ENCODE assay signal across 12 mouse cellular contexts in the genomic region with DNA sequence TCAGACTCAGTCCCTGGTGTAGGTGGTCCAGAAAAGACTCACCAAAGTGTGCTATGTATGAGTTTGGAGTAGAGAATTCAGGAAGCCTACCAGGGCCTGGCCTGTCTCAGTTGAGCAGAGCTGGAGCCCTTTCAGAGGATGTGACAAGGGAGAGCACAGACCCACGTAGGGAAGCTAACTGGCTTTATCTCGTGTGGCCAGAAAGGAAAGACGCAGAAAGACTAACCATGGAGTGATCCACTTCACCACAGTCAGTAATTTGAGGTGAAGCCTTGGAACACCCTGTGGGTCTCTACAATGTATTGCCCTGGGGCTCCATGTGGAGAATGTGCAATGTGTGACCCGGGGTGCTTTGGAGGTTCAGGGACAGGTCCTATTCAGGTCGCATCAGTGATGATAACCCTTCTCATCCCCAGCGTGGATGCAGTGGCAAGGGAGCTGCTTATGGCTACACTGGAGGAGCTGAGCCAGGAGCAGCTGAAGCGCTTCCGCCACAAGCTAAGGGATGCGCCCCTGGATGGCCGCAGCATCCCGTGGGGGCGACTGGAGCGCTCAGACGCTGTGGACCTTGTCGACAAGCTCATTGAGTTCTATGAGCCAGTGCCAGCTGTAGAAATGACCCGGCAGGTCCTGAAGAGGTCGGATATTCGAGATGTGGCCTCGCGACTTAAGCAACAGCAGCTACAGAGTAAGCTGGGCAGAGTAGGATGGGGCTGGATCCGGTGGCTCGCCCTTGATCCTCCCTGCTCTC. TPM values are rescaled to one million over a fixed set of nuclear protein-coding genes. Genes with fewer than 3 reads are reported as not detected.
DNase-seq lines count a peak whose midpoint lies in the region; ATAC-seq lines count a peak whose summit lies in the region.
"Had no signal": no experiment of that assay in that cellular context is flagged by ENCODE, and none has a peak within 500 bp of the region (broad histone marks: within the 10 kb centered on the region; RNA-seq: fewer than 3 reads in every experiment).

No protein-coding gene starts in this region.

- no peak for ATAC-seq in heart, embryonic 16.5 days (replicated peaks; ENCODE audit: extremely low read depth, insufficient read depth, low FRiP score)
- peak; percentile 68 for ATAC-seq in common myeloid progenitor, adult 5-6 weeks (replicated peaks; ENCODE audit: low read depth, poor library complexity, severe bottlenecking)
- no peak for ATAC-seq in intestine, embryonic 14.5 days (replicated peaks; ENCODE audit: low FRiP score, low TSS enrichment, low read depth)
- ATAC-seq in midbrain, embryonic 13.5 days: no peak

- no peaks in the 10 kb centered on the region for H3K9me3 ChIP-seq in heart, embryonic 16.5 days (replicated peaks; ENCODE audit: control insufficient read depth, low read length)
- H3K9me3 ChIP-seq in intestine, embryonic 14.5 days (ENCODE audit: control insufficient read depth, low read length): no peaks in the 10 kb centered on the region
- H3K9me3 ChIP-seq in midbrain, embryonic 13.5 days: no peaks in the 10 kb centered on the region

- WGBS in heart, embryonic 16.5 days: 23% methylated on average over 22 of the region's 22 CpGs
- WGBS in intestine, embryonic 14.5 days: 35% methylated on average over 22 of the region's 22 CpGs
- 27% methylated on average over 22 of the region's 22 CpGs for WGBS in midbrain, embryonic 13.5 days

- H3K27me3 ChIP-seq in heart, embryonic 16.5 days (ENCODE audit: control insufficient read depth, insufficient read depth, low read length): peaks cover 63% of the 10 kb centered on the region
- H3K27me3 ChIP-seq in intestine, embryonic 14.5 days (replicated peaks; ENCODE audit: control insufficient read depth, insufficient read depth, low read length): peaks cover 51% of the 10 kb centered on the region
- H3K27me3 ChIP-seq in midbrain, embryonic 13.5 days: peaks cover 71% of the 10 kb centered on the region

- H3K9ac ChIP-seq in heart, embryonic 16.5 days (ENCODE audit: low read length): no peak overlapping the region
- no peak overlapping the region for H3K9ac ChIP-seq in intestine, embryonic 14.5 days (ENCODE audit: low read length)
- H3K9ac ChIP-seq in midbrain, embryonic 13.5 days (replicated peaks): no peak overlapping the region

- no peak for DNase-seq in heart, adult 11 months
- no peak for DNase-seq in intestine, embryonic 14.5 days (ENCODE audit: low spot score)
- DNase-seq in left cerebral cortex, postnatal 10 days (ENCODE audit: extremely low spot score in 1 of 2, low spot score in 2 of 2): no peak
- no peak for DNase-seq in left cerebral cortex, adult 11 months (ENCODE audit: low spot score)
- DNase-seq in layer of hippocampus, adult 8-10 months (ENCODE audit: low spot score in 2 of 2): no peak
- DNase-seq: cerebellum, postnatal 36 days had no signal

- peak overlapping the region; percentile 67; the same call in 1 of the 2 replicates for H3K4me2 ChIP-seq in heart, embryonic 16.5 days (ENCODE audit: low read depth, low read length)
- H3K4me2 ChIP-seq in intestine, embryonic 14.5 days (ENCODE audit: low read length): peak overlapping the region; percentile 59; the same call in 1 of the 2 replicates
- H3K4me2 ChIP-seq in midbrain, embryonic 13.5 days (replicated peaks): peak overlapping the region; percentile 89; the same call in 1 of the 2 replicates

- no peaks in the 10 kb centered on the region for H3K36me3 ChIP-seq in heart, embryonic 16.5 days (ENCODE audit: control insufficient read depth, insufficient read depth)
- H3K36me3 ChIP-seq in intestine, embryonic 14.5 days (ENCODE audit: control insufficient read depth, insufficient read depth, low read length): no peaks in the 10 kb centered on the region
- H3K36me3 ChIP-seq in midbrain, embryonic 13.5 days: no peaks in the 10 kb centered on the region

- no peak overlapping the region for H3K4me3 ChIP-seq in heart, embryonic 16.5 days (ENCODE audit: low read length)
- H3K4me3 ChIP-seq in intestine, embryonic 14.5 days (ENCODE audit: low read depth, low read length): peak overlapping the region; percentile 31; the same call in 1 of the 2 replicates
- H3K4me3 ChIP-seq in midbrain, embryonic 13.5 days (replicated peaks): 0 out of 2 replicates have a peak overlapping the region, but pooled peaks have one; percentile 50

- intact Hi-C loops in left cerebral cortex, postnatal 10 days (cut with DNase I): no loop called here

- H3K4me1 ChIP-seq in heart, embryonic 16.5 days (ENCODE audit: control insufficient read depth, insufficient read depth, low read length): peaks cover 9% of the 10 kb centered on the region
- H3K4me1 ChIP-seq in intestine, embryonic 14.5 days (replicated peaks; ENCODE audit: control insufficient read depth, insufficient read depth, low read length): peaks cover 3% of the 10 kb centered on the region
- H3K4me1 ChIP-seq in midbrain, embryonic 13.5 days (replicated peaks): peaks cover 20% of the 10 kb centered on the region

- H3K27ac ChIP-seq in heart, embryonic 16.5 days (ENCODE audit: low read length): no peak overlapping the region
- H3K27ac ChIP-seq in intestine, embryonic 14.5 days (ENCODE audit: low read depth): no peak overlapping the region
- no peak overlapping the region for H3K27ac ChIP-seq in midbrain, embryonic 13.5 days

RNA-seq across cellular contexts. Expression of gene Nlrp6, which starts 0.7 kb away (rescaled TPM):
- polyA plus RNA-seq in heart, embryonic 16.5 days (2015; fragmentation: Nextera tagmentation; extraction: Ambion mirVana): 0.82 and 1.6 TPM in 2 replicates
- total RNA-seq in common myeloid progenitor, adult 5-6 weeks (2017): 0.18 and 0.49 TPM in 2 replicates
- 12.5 and 18.4 TPM in 2 replicates for polyA plus RNA-seq in intestine, embryonic 14.5 days (2014; fragmentation: Nextera tagmentation; extraction: Ambion mirVana)
- polyA plus RNA-seq in midbrain, embryonic 13.5 days (2015; fragmentation: Nextera tagmentation; extraction: Ambion mirVana): 0.17 and 0.18 TPM in 2 replicates
- total RNA-seq in left cerebral cortex, postnatal 10 days (2021): under 1 TPM; 0.39 to 0.67 TPM
- total RNA-seq in layer of hippocampus, adult 8-10 months (2022): under 1 TPM; 0.49 to 0.64 (median 0.59) TPM
- polyA plus RNA-seq: heart, embryonic 11.5 days had no signal

RNA-seq across cellular contexts. Expression of gene Pgghg, which starts 19.8 kb away (rescaled TPM):
- 12.2 and 12.4 TPM in 2 replicates for polyA plus RNA-seq in heart, embryonic 16.5 days (2015; fragmentation: Nextera tagmentation; extraction: Ambion mirVana)
- total RNA-seq in common myeloid progenitor, adult 5-6 weeks (2017): 8.0 and 12.1 TPM in 2 replicates
- 26.9 and 29.2 TPM in 2 replicates for polyA plus RNA-seq in intestine, embryonic 14.5 days (2014; fragmentation: Nextera tagmentation; extraction: Ambion mirVana)
- polyA plus RNA-seq in midbrain, embryonic 13.5 days (2015; fragmentation: Nextera tagmentation; extraction: Ambion mirVana): 8.4 and 8.7 TPM in 2 replicates
- total RNA-seq in left cerebral cortex, postnatal 10 days (2021): 1 to 10 TPM; 2.4 to 3.9 TPM
- 1 to 10 TPM; 3.6 to 6.3 (median 4.9) TPM for total RNA-seq in layer of hippocampus, adult 8-10 months (2022)

RNA-seq across cellular contexts. Expression of gene Cox8b, which starts 21.2 kb away (rescaled TPM):
- polyA plus RNA-seq in heart, embryonic 16.5 days (2015; fragmentation: Nextera tagmentation; extraction: Ambion mirVana): 467 and 515 TPM in 2 replicates
- not detected in 2 replicates for total RNA-seq in common myeloid progenitor, adult 5-6 weeks (2017)
- 0.62 and 0.83 TPM in 2 replicates for polyA plus RNA-seq in intestine, embryonic 14.5 days (2014; fragmentation: Nextera tagmentation; extraction: Ambion mirVana)
- not detected in 2 replicates for polyA plus RNA-seq in midbrain, embryonic 13.5 days (2015; fragmentation: Nextera tagmentation; extraction: Ambion mirVana)
- not detected for total RNA-seq in left cerebral cortex, postnatal 10 days (2021)
- 1 to 10 TPM in 3 of 4 experiments, not detected in 1; 1.8 to 2.3 (median 1.9) TPM for total RNA-seq in layer of hippocampus, adult 8-10 months (2022)
- polyA plus RNA-seq: liver, adult 2 months had no signal

RNA-seq across cellular contexts. Expression of gene Ifitm5, which starts 28.7 kb away (rescaled TPM):
- 1.3 and 1.6 TPM in 2 replicates for polyA plus RNA-seq in heart, embryonic 16.5 days (2015; fragmentation: Nextera tagmentation; extraction: Ambion mirVana)
- total RNA-seq in common myeloid progenitor, adult 5-6 weeks (2017): not detected in 2 replicates
- polyA plus RNA-seq in intestine, embryonic 14.5 days (2014; fragmentation: Nextera tagmentation; extraction: Ambion mirVana): 0.94 and 2.3 TPM in 2 replicates
- 0.22 and 0.27 TPM in 2 replicates for polyA plus RNA-seq in midbrain, embryonic 13.5 days (2015; fragmentation: Nextera tagmentation; extraction: Ambion mirVana)
- total RNA-seq in left cerebral cortex, postnatal 10 days (2021): not detected
- not detected for total RNA-seq in layer of hippocampus, adult 8-10 months (2022)

RNA-seq across cellular contexts. Expression of gene Gm45717, which starts 34.3 kb away (rescaled TPM):
- 0.66 TPM in 1 of 2 replicates, not detected in the other for polyA plus RNA-seq in heart, embryonic 16.5 days (2015; fragmentation: Nextera tagmentation; extraction: Ambion mirVana)
- 0.96 TPM in 1 of 2 replicates, not detected in the other for total RNA-seq in common myeloid progenitor, adult 5-6 weeks (2017)
- polyA plus RNA-seq in intestine, embryonic 14.5 days (2014; fragmentation: Nextera tagmentation; extraction: Ambion mirVana): 0.81 TPM in 1 of 2 replicates, not detected in the other
- not detected in 2 replicates for polyA plus RNA-seq in midbrain, embryonic 13.5 days (2015; fragmentation: Nextera tagmentation; extraction: Ambion mirVana)
- total RNA-seq in left cerebral cortex, postnatal 10 days (2021): not detected
- not detected for total RNA-seq in layer of hippocampus, adult 8-10 months (2022)
- total RNA-seq: adrenal gland, postnatal 4 days; liver, adult 2 months had no signal
- polyA plus RNA-seq: liver, adult 2 months had no signal
